Mouse (Mus musculus) retina, postnatal 1 day (tissue): Measurements from ENCODE around the gene Hist2h2be.
A peak's percentile ranks its signal among the peaks of the same experiment; 100 is the strongest.
"Not testable (repeated sequence)": the region's sequence is repeated elsewhere in the genome, so short reads cannot be mapped to it uniquely, and the experiment has no call there.

Experiments
- DNase-seq: peaks from one replicate; pipeline ENCODE4 v3.0.0-alpha.2; 2012

The Hist2h2be gene

DNA sequence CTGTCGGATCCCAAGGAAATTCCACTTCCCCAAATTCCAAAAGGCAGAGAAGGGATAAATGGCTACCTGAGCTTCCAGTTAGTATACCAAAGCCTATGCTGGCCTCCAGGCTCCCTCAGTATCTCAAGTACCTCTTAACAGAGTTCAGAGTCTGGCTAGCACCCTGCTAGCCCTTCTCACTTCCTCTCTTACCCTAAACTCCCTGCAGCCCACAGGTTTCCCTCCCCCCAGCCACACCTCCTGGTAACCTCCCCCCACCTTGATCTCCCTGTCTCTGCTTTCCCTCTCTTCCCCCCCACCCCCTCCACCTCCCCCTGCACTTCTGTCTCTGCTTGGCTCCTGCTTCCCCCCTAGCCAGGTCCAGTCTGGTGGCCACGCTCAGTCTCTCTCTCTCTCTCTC, 21.2 kb upstream of the Hist2h2be start:
- DNase-seq: no peak

DNA sequence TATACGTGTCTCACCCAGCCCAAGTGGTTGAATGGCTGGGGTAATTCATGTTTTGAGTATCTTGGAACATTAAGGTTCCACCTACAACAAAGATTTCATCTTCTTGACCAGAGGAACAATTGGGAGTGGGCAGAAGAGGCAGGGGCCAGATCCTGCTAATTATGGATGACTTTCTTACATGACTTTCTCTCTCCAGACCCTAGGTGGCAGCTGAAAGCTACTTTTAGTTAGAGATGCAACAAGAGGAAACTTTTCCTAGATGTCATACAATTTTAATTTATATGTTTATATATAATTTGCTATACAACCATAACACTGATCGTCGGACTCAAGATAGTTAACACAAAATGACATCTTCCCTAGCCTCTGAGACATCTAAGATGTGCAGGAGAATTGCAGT, 13.1 kb upstream of the Hist2h2be start:
- DNase-seq: no peak

GRCm38 (mm10) chr3:96209242-96209641, 11.7 kb upstream of the Hist2h2be start:
- DNase-seq: peak; percentile 38

- DNase-seq: no peak
Measured at GRCm38 (mm10) chr3:96219191-96219641, 1.7 kb upstream of the Hist2h2be start.

DNA sequence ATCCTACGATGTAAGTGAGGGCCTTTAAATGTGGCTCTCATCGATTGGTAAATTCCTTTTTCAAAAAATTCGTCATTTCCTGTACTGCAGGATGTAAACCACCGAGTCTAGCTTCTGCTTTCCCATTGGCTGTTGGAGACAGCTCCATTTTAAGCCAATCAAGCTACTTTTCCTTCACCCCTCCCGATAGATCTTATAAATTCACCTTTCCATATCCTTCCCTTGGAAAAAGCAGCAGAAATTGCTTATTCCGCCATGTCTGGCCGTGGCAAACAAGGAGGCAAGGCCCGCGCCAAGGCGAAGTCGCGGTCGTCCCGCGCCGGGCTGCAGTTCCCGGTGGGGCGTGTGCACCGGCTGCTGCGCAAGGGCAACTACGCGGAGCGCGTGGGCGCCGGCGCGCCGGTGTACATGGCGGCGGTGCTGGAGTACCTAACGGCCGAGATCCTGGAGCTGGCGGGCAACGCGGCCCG, 1.2 kb upstream of the Hist2h2be start, which contains the start of the genes Bola1 and Hist2h2ab:
Gene Bola1 (minus strand): TSS at position 49 of the 470 bp plus-strand sequence.
Gene Hist2h2ab (plus strand): TSS at position 205 of the 470 bp plus-strand sequence.
- peak; percentile 94 for DNase-seq

GRCm38 (mm10) chr3:96220131-96220764, 671 bp upstream of the Hist2h2be start:
- DNase-seq: peak; percentile 67

DNA sequence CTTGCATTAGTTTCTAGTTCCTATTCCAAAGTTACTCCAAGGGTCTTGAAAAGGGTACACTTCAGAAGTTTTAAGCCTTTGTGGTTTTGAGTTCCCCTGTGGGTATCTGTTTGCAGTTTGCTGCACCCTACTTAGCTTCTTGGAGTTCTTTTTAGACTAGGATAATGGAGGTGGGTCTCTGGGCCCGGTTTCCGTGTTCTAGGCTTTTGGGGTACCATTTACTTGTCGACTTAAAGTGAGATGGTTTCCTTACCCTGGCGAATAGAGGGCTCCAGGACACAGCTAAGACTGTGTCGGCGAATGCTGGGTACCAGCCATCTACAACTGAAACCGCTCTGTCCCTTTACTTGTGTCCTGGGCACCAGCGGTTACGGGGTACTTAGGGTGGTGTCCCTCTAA, 720 bp downstream of the Hist2h2be start:
- DNase-seq: no peak

DNA sequence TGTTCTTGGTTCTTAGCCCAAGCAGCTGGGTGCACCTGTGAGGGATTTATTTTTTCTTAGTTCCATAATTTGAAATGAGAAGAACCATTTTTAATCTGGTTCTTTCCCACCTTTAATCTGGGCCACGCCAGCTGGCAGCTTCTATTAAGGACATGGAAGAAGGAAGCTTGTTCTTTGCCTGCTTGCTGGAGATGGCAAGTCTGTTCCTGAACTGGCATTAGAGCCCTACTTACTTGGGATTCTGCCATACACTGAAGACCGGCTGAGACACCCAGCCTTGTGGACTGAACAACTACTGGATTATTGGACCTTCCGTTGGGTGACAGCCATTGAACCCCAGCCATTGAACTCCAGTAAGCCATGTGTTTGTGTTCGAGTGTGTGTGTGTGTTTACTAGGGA, 1.9 kb downstream of the Hist2h2be start:
- DNase-seq: no peak

DNA sequence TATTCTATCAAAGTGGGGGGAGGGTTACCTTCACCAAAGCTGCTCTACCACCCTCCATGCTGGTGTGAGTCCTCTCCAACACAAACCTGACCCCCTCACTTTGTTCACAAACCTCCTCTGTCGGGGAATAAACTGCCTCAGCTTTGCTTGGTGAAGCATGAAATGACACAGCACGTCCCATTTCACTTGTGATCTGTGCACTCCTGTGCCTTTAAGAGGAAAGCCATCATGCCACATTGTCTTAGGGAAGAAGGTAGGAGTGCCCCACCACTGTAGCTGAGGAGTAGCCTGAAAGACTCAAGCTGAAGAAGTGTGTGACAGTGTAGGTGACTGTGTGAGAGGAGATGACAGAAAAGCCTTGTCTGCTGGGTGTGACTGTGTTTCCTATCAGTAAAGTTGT, 4.5 kb downstream of the Hist2h2be start:
- DNase-seq: peak; percentile 47

GRCm38 (mm10) chr3:96226695-96227648, 6.1 kb downstream of the Hist2h2be start:
- peak; percentile 39 for DNase-seq

DNA sequence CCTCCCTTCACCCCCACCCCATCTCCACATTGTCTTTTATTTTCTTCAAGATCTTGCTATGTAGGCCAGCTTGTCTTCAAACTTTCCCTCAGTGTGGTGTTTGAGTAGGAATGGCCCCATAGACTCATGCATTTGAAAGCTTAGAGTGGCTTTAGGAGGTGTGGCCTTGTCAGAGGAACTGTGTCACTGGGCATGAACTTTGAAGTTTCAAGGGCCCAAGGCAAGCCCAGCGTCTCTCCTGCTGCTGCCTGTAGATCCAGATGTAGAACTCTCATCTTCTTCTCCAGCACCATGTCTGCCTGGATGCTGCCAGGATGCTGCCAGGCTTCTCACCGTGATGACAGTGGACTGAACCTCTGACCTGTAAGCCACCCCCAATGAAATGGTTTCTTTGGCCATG, 7.9 kb downstream of the Hist2h2be start:
- no peak for DNase-seq

DNA sequence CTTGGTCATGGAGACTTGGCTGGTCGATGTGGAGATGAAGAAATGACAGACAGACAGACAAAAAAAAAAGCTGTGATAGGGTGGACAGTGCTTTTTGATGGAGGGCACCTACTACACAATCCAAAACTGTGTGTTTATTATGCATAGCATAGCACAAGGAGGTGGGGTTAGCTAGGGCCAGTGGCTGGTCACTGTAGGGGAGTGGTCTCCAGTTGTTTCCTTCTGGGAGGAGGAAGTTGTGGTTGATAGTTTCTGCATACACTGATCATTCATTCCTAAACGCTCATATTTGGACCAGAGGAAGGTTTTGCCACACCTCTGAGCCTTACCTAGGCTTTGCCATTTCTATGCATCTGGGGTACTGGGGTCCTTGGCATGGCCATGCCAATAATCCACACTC, 9.5 kb downstream of the Hist2h2be start:
- no peak for DNase-seq

DNA sequence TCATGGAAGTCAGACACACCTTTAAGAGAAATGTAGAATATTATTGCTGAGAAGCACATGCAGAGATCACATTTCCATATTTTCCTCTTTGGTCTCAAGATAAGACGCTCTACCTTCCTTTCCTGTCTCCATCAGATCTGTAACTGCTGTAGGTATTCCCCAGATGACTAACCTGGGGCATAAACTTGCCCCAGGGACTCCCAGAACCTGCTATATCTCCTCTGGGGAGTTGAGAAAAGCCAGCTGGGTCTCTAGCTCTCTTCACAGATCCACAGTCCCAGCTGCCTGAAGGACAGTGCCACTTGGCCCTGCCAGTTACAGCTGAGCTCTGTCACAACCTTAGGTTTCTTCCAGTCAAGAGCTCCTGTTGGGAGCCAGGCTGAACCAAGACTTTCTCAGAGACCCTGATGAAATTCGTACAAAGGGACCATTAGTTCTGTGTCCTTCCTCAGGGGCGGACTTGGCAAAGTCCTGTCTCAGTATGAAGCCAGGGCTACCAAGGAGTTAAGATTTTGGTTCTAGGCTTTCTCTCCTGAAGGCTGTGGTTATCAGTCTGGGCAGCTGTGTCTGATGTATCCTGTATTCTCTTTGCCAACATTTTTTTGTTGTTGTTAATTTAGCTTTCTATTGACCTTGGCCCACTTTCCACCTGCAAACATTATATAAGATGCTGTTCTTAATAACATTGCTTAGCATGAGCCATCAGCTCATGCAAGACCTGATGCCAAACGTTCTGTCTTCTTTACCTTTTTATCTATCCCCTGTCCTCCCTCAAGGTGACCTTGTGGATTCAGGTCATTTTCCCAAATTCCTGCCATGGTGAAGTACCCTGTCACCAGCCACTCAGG, 10.2 kb downstream of the Hist2h2be start:
- DNase-seq: no peak

DNA sequence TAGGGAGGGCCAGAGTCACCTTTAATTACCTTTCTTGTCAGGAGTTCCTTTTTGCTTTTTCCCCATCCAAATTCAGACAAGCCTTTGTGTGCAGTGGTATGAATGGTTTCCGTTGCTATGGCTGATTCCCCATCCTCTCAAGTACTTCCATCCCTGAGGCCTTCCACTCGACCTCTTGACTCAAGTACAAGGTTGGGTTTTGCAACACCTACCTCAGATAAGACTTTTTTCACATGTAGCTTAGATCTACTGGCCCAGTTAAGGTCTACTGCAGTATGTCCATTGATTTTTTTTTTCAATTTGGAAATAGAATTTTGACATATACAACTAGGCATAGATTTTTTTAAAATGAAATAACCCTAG, 10.8 kb downstream of the Hist2h2be start:
- no peak for DNase-seq

- no peak for DNase-seq
Measured at GRCm38 (mm10) chr3:96234914-96235313, 14.0 kb downstream of the Hist2h2be start.

- peak; percentile 15 for DNase-seq
Measured at GRCm38 (mm10) chr3:96235836-96236235, 14.9 kb downstream of the Hist2h2be start.

DNA sequence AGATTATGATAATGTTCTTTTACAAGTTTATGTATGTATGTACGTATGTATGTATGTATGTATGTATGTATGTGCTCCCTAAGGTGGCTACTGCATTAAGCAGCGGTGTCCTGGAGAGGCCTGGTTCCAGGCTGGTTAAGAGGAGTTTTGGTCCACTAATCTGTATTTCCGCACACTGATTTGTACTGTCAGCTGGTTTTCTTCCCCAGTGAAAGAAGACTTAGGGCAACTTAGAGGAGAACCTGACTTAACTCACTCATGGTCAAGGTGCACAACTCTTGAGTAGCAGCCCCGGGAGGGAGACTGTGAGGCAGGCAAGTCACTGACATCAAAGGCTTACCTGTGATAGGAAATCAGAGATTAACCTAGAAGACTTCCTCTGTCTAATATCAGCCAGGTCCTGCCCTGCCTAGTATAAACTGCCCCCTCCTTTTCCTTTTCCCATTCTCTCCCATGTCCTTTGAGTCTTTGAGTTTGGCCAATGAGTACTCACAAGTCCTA, 16.0 kb downstream of the Hist2h2be start:
- no peak for DNase-seq

DNA sequence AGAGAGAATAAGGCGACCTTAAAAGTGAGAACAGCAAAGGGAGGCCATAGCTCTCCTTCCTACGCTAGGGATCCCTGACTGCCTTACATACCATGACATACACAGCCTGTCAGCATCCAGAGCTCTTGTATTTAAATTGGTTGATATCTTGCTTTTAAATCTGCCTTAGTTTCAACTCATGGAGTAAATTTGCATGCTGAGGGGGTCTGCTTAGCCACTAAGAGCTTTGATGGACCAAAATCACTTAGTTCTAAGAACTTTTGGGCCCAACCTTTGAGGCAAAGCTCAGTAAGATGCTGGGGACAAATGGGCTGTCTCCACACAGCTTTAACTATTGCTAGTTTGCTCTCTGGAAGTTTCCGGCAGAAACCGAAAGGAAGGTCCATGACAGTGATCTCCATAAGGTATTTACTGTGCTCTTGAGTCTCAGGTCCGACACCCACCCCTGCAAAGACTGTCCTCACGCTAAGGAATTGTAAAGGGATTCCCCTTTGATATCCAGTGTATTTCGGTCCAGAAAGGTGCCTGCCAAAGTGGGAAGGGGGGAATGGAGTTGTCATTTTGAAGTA, 16.5 kb downstream of the Hist2h2be start:
- DNase-seq: peak; percentile 40

DNA sequence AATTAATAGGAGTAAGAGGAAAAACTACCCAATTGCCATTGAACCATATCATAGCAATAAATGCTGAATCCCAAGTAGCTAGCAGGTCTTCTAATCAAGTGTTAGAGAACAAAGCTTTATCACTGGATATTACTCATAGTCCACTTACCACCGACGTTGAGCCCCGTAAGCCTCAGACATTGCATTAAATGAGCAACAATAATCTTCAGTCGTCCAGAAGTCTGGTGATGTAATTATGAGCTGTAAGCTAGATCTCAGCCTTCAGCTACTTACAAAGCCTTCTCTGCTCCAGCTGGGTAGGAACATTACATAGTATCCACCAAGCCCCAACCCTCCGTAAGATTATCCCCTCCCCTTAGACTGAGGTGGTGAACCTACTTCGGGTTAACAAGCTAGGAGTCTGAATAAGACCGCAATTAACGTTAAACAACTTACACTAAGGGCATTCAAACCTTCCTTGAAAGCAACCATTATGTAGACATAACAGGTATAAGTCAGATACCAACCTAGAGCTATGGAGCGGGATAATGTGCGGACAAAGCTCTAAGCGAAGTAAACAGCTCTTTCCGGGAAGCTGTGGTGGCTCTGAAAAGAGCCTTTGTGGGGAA, 17.1 kb downstream of the Hist2h2be start:
- peak; percentile 73 for DNase-seq

DNA sequence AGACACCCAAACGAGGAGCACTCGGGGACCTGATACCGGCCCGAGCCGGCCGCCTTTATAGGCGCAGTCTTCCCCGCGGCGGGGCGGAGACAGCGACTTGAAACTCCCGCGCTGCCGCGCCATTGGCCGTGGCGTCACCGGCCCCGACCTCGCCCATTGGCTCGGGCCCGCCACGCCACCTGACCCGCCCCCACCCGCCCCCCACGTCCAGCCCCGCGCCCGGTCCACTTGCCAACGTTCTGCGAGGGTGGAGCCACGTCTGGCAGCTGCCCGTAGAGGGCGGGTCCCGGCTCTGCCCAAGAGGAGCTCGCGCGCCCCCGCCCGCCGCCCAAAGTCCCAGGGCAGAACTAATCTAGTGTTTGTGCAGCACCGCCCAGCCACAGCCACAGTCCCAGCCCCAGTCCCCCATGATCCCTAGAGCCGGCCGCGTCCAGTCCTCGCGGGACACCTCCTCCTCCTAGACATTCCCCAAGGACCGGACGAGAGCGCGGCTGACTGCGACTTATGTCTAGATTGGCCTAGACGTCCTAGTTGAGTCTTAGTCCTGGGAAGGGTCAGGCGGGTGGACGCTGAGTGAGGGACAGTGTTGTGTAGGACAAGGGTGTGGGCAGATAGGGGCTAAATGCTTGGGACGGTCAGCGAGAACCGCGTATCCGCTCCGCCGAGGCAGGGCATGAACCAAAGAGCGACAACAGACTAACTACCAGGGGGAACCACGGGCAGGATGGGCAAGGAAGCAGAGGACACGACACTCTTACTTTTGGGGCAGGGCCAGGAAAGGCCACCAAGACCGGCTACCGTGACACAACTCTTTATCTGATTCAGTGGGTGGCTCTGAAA, 18.3 kb downstream of the Hist2h2be start, which contains the start of gene Hist2h3c2:
Gene Hist2h3c2 (minus strand): TSS at position 174 of the 840 bp plus-strand sequence.
- DNase-seq: not testable (repeated sequence)
